Mouse (Mus musculus) ovary, postnatal 10 days (tissue): ENCODE data around the gene Abcb1b.
A peak's percentile ranks its signal among the peaks of the same experiment; 100 is the strongest.
"Not testable (repeated sequence)": the region's sequence is repeated elsewhere in the genome, so short reads cannot be mapped to it uniquely, and the experiment has no call there.

Experiments
- DNase-seq: peaks from one replicate; pipeline ENCODE4 v3.0.0; 2022; ENCODE audit warnings: low spot score

Gene Abcb1b

DNA sequence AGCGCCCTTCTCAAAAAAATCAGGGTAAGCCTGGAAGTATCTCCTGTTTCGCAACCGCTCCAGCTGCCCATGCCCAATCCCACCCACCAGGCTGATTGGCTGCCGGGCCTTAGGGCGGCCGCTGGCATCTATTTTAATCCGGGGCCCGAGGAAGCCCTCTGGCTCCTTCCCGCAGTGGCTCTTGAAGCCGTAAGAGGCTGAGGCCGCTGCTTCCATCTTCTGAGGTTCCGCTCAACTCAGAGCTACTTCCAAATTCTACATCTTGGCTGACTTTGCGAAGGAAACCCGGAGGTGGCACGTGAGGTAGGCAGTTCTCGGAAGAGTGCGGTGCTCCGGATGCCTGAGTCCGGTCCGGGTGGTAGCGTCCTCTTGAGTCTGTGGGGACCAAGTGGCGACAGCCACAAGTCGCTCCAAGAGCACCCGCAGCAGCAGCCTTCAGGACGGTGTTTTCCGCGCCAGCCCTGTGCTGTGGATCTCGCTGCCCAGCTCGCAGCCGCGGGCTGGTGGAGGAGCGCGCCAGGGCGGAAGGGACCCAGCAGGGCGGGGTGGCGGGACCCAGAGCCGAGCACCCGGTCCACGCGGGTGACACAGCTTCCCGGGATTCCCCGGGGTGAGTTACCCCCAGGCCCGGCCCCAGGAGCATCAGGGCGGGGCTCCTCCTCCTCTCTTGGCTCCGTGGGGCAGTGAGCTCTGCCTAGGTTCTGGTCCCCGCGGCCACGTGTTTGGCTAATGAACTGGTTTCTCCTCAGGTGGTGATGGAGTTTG, at the start of gene Abcb1b:
Gene Abcb1b, plus strand, starts transcription at position 161 of the 765 bp plus-strand sequence.
- peak; percentile 2 for DNase-seq

DNA sequence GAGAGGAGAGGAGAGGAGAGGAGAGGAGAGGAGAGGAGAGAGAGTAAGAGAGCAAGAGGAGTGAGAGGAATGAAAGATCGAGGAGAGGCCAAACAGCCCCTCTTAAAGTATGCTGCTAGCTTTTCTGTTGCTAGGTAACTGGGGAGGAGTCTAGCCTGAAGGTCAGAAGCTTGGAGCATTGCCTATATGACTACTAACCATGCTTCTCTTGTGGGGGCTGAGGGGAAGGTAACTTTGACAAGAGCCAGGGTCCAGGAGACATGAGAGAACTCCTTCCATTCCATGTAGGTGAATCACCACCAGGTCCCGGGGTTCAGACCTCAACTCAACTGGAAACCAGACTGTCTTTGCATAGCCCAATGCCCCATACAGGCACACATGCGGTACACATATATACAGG, 25.1 kb upstream of the Abcb1b start:
- no peak for DNase-seq

DNA sequence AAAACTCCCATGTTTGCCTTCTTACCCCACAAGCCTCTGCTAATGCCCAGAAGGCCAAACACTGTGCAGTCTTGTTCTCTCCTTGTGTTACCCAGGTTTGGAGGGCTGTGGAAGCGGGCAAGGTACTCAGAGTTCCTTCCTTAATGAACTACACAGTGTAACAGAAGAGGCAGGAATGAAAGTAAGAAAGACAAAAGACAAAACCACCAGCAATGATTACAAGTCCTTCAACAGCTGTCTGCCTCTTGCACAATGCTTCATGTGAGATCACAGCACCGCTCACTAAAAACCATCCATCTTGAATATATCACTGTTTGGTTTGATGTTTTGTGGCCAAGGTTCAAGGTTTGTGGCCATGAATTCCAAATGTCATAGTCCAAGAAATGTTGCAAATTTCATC, 19.6 kb upstream of the Abcb1b start:
- DNase-seq, result no peak

- DNase-seq, result no peak
These were observed 19.2 kb upstream of the Abcb1b start for GRCm38 (mm10) chr5:8778751-8779150.

DNA sequence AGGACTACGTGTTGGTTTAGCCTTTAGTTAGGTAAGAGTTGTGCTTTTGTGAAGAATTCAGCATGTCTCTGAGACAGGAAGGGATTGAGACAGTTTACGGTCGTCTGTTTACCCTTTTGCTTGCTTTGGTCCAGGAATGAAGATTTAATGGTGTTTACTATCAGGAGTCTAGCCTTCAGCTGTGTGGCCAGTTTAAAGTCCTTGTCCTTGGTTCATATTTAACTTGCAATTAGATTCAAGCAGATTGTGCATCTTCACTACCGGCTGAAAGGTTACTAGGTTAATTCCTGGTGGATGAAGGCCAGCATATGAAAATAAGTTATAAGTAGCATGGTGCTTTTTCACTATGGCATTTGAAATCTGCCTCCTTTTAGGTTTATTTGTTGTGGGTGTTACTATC, 5.7 kb upstream of the Abcb1b start:
- DNase-seq, result no peak

DNA sequence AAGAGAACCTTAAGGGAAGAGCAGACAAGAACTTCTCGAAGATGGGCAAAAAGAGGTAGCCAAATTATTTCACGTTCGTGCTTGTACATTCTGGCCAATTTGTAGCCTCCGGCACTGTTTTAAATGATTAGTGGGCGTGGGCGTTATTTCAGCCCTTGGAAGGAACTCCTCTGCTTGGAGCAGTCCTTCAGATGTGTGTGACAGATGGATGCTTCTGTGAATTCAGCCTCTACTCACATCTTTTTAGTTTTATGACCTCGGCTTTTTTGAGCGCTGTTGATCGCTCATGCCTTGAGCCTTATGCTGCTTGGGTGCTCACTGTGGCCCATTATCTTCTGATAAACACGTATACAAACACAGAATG, 787 bp downstream of the Abcb1b start:
- DNase-seq, result no peak

- DNase-seq, result no peak
These were observed 7.8 kb downstream of the Abcb1b start for GRCm38 (mm10) chr5:8805742-8806141.

- no peak for DNase-seq
These were observed 9.4 kb downstream of the Abcb1b start for GRCm38 (mm10) chr5:8807137-8808004.

- no peak for DNase-seq
These were observed 15.9 kb downstream of the Abcb1b start for GRCm38 (mm10) chr5:8813872-8814271.

GRCm38 (mm10) chr5:8819635-8820591, 22.0 kb downstream of the Abcb1b start:
- DNase-seq, result no peak

- DNase-seq, result not testable (repeated sequence)
These were observed 22.7 kb downstream of the Abcb1b start for GRCm38 (mm10) chr5:8820592-8821104.

DNA sequence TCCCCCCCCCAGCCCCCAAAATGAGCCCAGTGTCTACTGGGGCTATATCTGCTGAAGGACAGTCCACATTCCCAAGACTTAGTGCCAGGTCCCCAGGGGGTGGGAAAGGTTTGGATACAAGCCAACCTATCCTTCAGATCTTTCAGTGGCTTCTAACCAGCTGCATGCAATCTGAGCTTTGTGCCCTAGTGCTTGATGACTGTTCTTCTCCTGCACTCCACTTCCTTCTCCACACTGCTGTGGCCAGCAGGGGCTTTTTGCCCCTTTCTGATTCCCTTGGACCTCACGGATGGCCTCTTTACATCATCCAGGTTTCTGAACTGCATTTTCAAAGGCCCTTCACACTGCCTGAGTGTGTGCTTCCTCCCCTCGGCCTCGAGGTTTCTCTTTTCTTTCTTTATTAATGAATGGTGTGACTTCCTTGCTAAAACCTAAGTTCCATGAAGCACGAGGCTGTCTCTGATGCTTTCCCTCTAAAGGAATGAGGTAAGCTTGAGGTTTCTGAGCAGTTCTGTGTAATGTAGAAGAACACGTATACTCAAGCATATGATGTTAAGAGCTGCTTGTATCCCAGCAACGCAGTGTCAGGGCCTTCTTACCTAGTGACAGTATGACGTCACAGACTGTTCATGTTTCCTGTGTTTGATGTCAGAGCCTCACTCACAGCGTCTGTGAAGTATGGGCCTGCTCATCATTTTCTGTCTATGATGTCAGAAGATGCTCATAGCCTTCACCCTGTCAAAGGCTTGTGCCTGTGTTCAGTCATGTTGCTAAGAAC, 40.9 kb downstream of the Abcb1b start:
- no peak for DNase-seq

DNA sequence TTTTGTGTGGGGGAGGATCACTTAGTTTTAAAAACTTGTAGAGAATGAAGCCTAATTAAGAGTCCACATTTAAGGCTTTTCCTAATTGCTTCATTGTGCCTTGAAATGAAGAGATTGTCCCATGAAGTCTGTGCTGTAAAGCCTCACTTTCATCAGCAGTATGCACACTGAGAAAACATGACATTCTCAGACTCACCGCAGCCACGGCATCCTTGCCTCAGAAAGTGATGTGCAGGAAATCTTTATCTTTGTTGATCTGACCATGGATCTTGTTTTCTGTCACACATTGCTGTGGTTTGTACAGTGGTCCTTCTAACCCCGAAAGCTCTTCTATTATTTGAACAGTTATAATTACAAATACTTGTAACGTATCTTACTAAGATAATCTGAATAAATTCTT, 41.7 kb downstream of the Abcb1b start:
- no peak for DNase-seq

DNA sequence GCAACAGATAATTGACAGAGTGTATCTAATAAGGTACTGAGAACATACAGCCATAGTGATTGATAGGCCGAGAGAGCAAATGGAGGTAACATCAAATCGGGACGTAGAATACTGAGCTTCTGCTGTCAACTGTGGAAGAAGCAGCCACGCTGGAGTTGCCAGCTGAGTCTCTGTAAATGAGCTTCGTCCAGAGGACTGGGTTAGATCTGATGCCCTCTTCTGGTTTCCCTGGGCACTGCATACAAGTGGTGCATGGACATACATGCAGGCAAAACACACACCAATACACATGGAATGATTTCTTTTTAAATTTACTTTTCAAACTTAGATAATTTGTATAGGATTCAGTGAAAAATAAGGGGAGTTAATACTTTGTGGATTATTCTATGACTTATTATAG, 42.9 kb downstream of the Abcb1b start:
- peak; percentile 9 for DNase-seq

GRCm38 (mm10) chr5:8842815-8843214, 44.9 kb downstream of the Abcb1b start:
- no peak for DNase-seq

- not testable (repeated sequence) for DNase-seq
These were observed 50.9 kb downstream of the Abcb1b start for GRCm38 (mm10) chr5:8848607-8849575.

DNA sequence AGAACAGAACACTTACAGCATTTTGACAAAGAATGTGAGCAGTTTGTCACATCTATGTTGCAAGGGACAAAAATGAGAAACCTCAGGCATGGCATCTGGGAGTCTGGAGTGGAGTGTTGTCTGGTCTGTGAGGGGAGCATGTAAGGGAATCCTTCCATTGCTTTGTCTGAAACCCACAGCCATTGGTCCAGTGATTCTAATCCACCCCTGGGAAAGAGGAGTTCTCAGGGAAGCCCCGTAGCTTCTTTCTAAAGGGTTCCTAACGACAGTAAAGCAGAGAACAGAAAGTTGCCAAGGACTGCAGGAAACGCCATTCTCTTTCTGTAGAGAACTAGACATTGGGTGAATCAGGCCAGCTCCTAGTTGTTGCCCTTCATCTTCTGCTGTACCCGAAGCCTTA, 52.9 kb downstream of the Abcb1b start:
- no peak for DNase-seq

GRCm38 (mm10) chr5:8857201-8857600, 59.3 kb downstream of the Abcb1b start:
- no peak for DNase-seq

DNA sequence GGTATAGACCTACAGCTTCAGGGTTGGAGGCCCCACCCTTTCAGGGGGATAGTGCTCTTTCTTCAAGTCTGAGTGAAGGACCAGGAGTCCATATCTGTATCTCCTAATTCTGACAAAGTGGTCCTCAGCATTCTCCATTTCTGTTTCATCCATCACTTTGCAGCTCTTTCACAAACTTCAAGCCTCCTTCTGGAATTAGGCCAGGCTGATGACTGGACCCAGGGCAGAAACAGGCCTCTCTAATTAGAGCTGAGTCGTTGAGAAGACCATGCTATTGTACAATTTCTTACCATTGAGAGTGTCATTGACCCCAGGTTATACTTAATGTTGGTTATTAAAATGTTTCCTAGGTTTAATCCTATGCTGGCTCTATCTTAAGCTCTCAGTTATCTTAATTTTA, 63.9 kb downstream of the Abcb1b start:
- DNase-seq, result no peak
